Mouse (Mus musculus) embryo, embryonic 10 days (tissue): ENCODE data around the gene Gm10406.
A peak's percentile ranks its signal among the peaks of the same experiment; 100 is the strongest.
"Not testable (repeated sequence)": the region's sequence is repeated elsewhere in the genome, so short reads cannot be mapped to it uniquely, and the experiment has no call there.

ENCODE experiments used
- DNase-seq: peaks from one replicate; pipeline ENCODE4 v3.0.0-alpha.2; 2015; ENCODE audit warnings: low spot score

Gene Gm10406

GRCm38 (mm10) chr14:7026781-7027749 lies at the start of gene Gm10406:
Gene Gm10406, minus strand, starts transcription at chr14:7027449.
- DNase-seq = peak; percentile 25

- not testable (repeated sequence) for DNase-seq
These were observed 17.6 kb upstream of the Gm10406 start, which contains the start of gene Gm3685 for GRCm38 (mm10) chr14:7044870-7045269. Gene Gm3685, minus strand, starts transcription at chr14:7044970.

GRCm38 (mm10) chr14:7026274-7026673 lies 975 bp downstream of the Gm10406 start:
- not testable (repeated sequence) for DNase-seq

- DNase-seq = not testable (repeated sequence)
These were observed 53.5 kb downstream of the Gm10406 start, which contains the start of gene Gm6356 for GRCm38 (mm10) chr14:6973718-6974117. Gene Gm6356, minus strand, starts transcription at chr14:6973818.
